Mouse (Mus musculus): ENCODE results near the gene Sox5.

DNA sequence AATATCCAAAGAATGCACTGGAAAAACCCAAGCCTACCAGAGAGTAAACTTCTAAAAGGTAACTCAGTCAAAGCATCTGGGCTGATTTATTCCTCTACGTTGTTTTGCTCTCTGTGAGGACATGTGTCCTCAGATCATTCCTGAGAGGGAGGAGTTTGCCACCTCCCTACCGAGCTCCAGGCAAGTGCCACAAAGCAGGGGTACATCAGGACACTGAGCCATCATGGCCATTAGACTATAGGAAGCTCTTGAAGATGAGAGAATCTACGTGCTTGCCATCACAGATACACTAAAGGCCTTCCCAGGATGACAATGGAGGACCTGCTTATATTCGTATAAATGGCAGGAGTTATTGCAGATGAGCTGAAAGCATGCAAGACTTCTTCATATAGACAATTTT is 73.4 kb downstream of the Sox5 start:
- TF ChIP-seq CTCF (IDR thresholded peaks at IDR 0.05; ENCODE audit: borderline replicate concordance, insufficient read depth, low read length) (no peak), POLR2A (IDR thresholded peaks at IDR 0.05; ENCODE audit: low read depth, low read length) (no peak)

Measured in embryonic fibroblast, embryonic 13.5 days (primary cell).